Mouse (Mus musculus): ENCODE results near the gene Atp5d. TPM values are rescaled to one million over a fixed set of nuclear protein-coding genes. Genes with fewer than 3 reads are reported as not detected.

The Atp5d gene
- polyA plus RNA-seq, 1 experiment = 242 TPM

GRCm38 (mm10) chr10:80186649-80187048, 48.2 kb downstream of the Atp5d start:
- peaks cover 3% of the 10 kb centered on the region for H3K4me1 ChIP-seq (ENCODE audit: control insufficient read depth, insufficient read depth, low read length)
- TF ChIP-seq CTCF (IDR thresholded peaks at IDR 0.05; ENCODE audit: low read depth, low read length) (no peak), POLR2A (IDR thresholded peaks at IDR 0.05; ENCODE audit: insufficient read depth, low read length) (no peak), EP300 (IDR thresholded peaks at IDR 0.05; ENCODE audit: insufficient read depth, low read depth, low read length) (no peak)
- no peaks in the 10 kb centered on the region for H3K36me3 ChIP-seq (ENCODE audit: control insufficient read depth, insufficient read depth, low read length, poor library complexity, severe bottlenecking)
- no peaks in the 10 kb centered on the region for H3K9me3 ChIP-seq (replicated peaks; ENCODE audit: control insufficient read depth, insufficient read depth, low read length, poor library complexity, severe bottlenecking)
- H3K4me3 ChIP-seq (ENCODE audit: low read depth, low read length) = peak overlapping the region; percentile 1; the same call in 1 of the 2 replicates
- no peaks in the 10 kb centered on the region; the same call in 1 of the 2 replicates for H3K27me3 ChIP-seq (ENCODE audit: control insufficient read depth, insufficient read depth, low read length, poor library complexity, severe bottlenecking)
- no peak overlapping the region for H3K27ac ChIP-seq (ENCODE audit: insufficient read depth, low read length)
- no peak overlapping the region for H3K9ac ChIP-seq (ENCODE audit: low read depth, poor library complexity, severe bottlenecking)

GRCm38 (mm10) chr10:80187739-80188138, 49.3 kb downstream of the Atp5d start:
- Histone ChIP-seq H3K27me3 (ENCODE audit: control insufficient read depth, insufficient read depth, low read length, poor library complexity, severe bottlenecking) (no peaks in the 10 kb centered on the region; the same call in 1 of the 2 replicates), H3K36me3 (ENCODE audit: control insufficient read depth, insufficient read depth, low read length, poor library complexity, severe bottlenecking) (no peaks in the 10 kb centered on the region)
- TF ChIP-seq POLR2A (IDR thresholded peaks at IDR 0.05; ENCODE audit: insufficient read depth, low read length) (no peak), CTCF (IDR thresholded peaks at IDR 0.05; ENCODE audit: low read depth, low read length) (no peak), EP300 (IDR thresholded peaks at IDR 0.05; ENCODE audit: insufficient read depth, low read depth, low read length) (no peak)

GRCm38 (mm10) chr10:80188453-80189024, 50.1 kb downstream of the Atp5d start:
- Histone ChIP-seq H3K9me3 (replicated peaks; ENCODE audit: control insufficient read depth, insufficient read depth, low read length, poor library complexity, severe bottlenecking) (no peaks in the 10 kb centered on the region), H3K27ac (ENCODE audit: insufficient read depth, low read length) (no peak overlapping the region), H3K36me3 (ENCODE audit: control insufficient read depth, insufficient read depth, low read length, poor library complexity, severe bottlenecking) (no peaks in the 10 kb centered on the region), H3K4me3 (ENCODE audit: low read depth, low read length) (no peak overlapping the region), H3K27me3 (ENCODE audit: control insufficient read depth, insufficient read depth, low read length, poor library complexity, severe bottlenecking) (no peaks in the 10 kb centered on the region; the same call in 1 of the 2 replicates), H3K4me1 (ENCODE audit: control insufficient read depth, insufficient read depth, low read length) (peaks cover 3% of the 10 kb centered on the region), H3K9ac (ENCODE audit: low read depth, poor library complexity, severe bottlenecking) (no peak overlapping the region)
- TF ChIP-seq EP300 (IDR thresholded peaks at IDR 0.05; ENCODE audit: insufficient read depth, low read depth, low read length) (no peak), POLR2A (IDR thresholded peaks at IDR 0.05; ENCODE audit: insufficient read depth, low read length) (no peak), CTCF (IDR thresholded peaks at IDR 0.05; ENCODE audit: low read depth, low read length) (no peak)

More at GRCm38 (mm10) chr10:80187739-80188138, 49.3 kb downstream of the Atp5d start:
- no peaks in the 10 kb centered on the region for H3K9me3 ChIP-seq (replicated peaks; ENCODE audit: control insufficient read depth, insufficient read depth, low read length, poor library complexity, severe bottlenecking)
- no peak overlapping the region for H3K27ac ChIP-seq (ENCODE audit: insufficient read depth, low read length)
- no peak overlapping the region for H3K9ac ChIP-seq (ENCODE audit: low read depth, poor library complexity, severe bottlenecking)
- H3K4me1 ChIP-seq (ENCODE audit: control insufficient read depth, insufficient read depth, low read length) = peaks cover 3% of the 10 kb centered on the region
- no peak overlapping the region for H3K4me3 ChIP-seq (ENCODE audit: low read depth, low read length)

- Histone ChIP-seq H3K36me3 (ENCODE audit: control insufficient read depth, insufficient read depth, low read length, poor library complexity, severe bottlenecking) (no peaks in the 10 kb centered on the region), H3K4me1 (ENCODE audit: control insufficient read depth, insufficient read depth, low read length) (peaks cover 3% of the 10 kb centered on the region), H3K27ac (ENCODE audit: insufficient read depth, low read length) (no peak overlapping the region), H3K9ac (ENCODE audit: low read depth, poor library complexity, severe bottlenecking) (no peak overlapping the region), H3K4me3 (ENCODE audit: low read depth, low read length) (peak overlapping the region; percentile 18), H3K27me3 (ENCODE audit: control insufficient read depth, insufficient read depth, low read length, poor library complexity, severe bottlenecking) (no peaks in the 10 kb centered on the region; the same call in 1 of the 2 replicates), H3K9me3 (replicated peaks; ENCODE audit: control insufficient read depth, insufficient read depth, low read length, poor library complexity, severe bottlenecking) (no peaks in the 10 kb centered on the region)
- TF ChIP-seq EP300 (IDR thresholded peaks at IDR 0.05; ENCODE audit: insufficient read depth, low read depth, low read length) (no peak), POLR2A (IDR thresholded peaks at IDR 0.05; ENCODE audit: insufficient read depth, low read length) (no peak), CTCF (IDR thresholded peaks at IDR 0.05; ENCODE audit: low read depth, low read length) (no peak)
Measured at GRCm38 (mm10) chr10:80189999-80190398, 51.6 kb downstream of the Atp5d start.

GRCm38 (mm10) chr10:80190491-80191051, 52.1 kb downstream of the Atp5d start:
- no peak for TF ChIP-seq EP300 (IDR thresholded peaks at IDR 0.05; ENCODE audit: insufficient read depth, low read depth, low read length)
- TF ChIP-seq CTCF (IDR thresholded peaks at IDR 0.05; ENCODE audit: low read depth, low read length) = no peak
- no peak for TF ChIP-seq POLR2A (IDR thresholded peaks at IDR 0.05; ENCODE audit: insufficient read depth, low read length)
- H3K27ac ChIP-seq (ENCODE audit: insufficient read depth, low read length) = no peak overlapping the region
- peaks cover 2% of the 10 kb centered on the region for H3K4me1 ChIP-seq (ENCODE audit: control insufficient read depth, insufficient read depth, low read length)
- no peak overlapping the region for H3K9ac ChIP-seq (ENCODE audit: low read depth, poor library complexity, severe bottlenecking)
- H3K4me3 ChIP-seq (ENCODE audit: low read depth, low read length) = peak overlapping the region; percentile 18
- H3K27me3 ChIP-seq (ENCODE audit: control insufficient read depth, insufficient read depth, low read length, poor library complexity, severe bottlenecking) = no peaks in the 10 kb centered on the region; the same call in 1 of the 2 replicates
- H3K9me3 ChIP-seq (replicated peaks; ENCODE audit: control insufficient read depth, insufficient read depth, low read length, poor library complexity, severe bottlenecking) = no peaks in the 10 kb centered on the region
- H3K36me3 ChIP-seq (ENCODE audit: control insufficient read depth, insufficient read depth, low read length, poor library complexity, severe bottlenecking) = no peaks in the 10 kb centered on the region

GRCm38 (mm10) chr10:80193976-80194375, 55.5 kb downstream of the Atp5d start:
- TF ChIP-seq EP300 (IDR thresholded peaks at IDR 0.05; ENCODE audit: insufficient read depth, low read depth, low read length) (no peak), POLR2A (IDR thresholded peaks at IDR 0.05; ENCODE audit: insufficient read depth, low read length) (no peak), CTCF (IDR thresholded peaks at IDR 0.05; ENCODE audit: low read depth, low read length) (no peak)
- H3K27ac ChIP-seq (ENCODE audit: insufficient read depth, low read length) = no peak overlapping the region
- H3K9ac ChIP-seq (ENCODE audit: low read depth, poor library complexity, severe bottlenecking) = no peak overlapping the region
- H3K36me3 ChIP-seq (ENCODE audit: control insufficient read depth, insufficient read depth, low read length, poor library complexity, severe bottlenecking) = no peaks in the 10 kb centered on the region
- no peaks in the 10 kb centered on the region; the same call in 1 of the 2 replicates for H3K27me3 ChIP-seq (ENCODE audit: control insufficient read depth, insufficient read depth, low read length, poor library complexity, severe bottlenecking)
- H3K4me1 ChIP-seq (ENCODE audit: control insufficient read depth, insufficient read depth, low read length) = no peaks in the 10 kb centered on the region
- H3K4me3 ChIP-seq (ENCODE audit: low read depth, low read length) = no peak overlapping the region
- no peaks in the 10 kb centered on the region for H3K9me3 ChIP-seq (replicated peaks; ENCODE audit: control insufficient read depth, insufficient read depth, low read length, poor library complexity, severe bottlenecking)
